ENCODE assay signal across 17 mouse cellular contexts in the genomic region with DNA sequence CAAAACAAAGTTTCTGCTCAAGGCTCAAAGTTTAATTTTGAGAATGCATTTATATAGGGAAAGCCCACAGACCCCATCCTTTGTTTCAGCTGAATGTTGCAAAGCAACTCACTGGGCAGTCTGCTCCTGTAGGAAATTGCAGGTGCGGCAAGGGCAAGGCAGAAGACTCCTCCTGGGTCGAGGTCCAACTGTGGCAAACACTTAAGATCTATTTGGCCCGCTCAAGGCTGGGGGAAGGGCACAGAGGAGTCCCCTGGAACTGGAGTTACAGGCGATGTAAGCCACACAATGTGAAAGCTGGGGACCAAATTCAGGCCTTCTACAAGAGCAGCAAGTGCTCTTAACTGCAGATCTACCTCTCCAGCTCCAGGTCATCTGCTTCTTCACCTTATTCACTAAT. TPM values are rescaled to one million over a fixed set of nuclear protein-coding genes. Genes with fewer than 3 reads are reported as not detected.
"Had no signal": no experiment of that assay in that cellular context is flagged by ENCODE, and none has a peak within 500 bp of the region (broad histone marks: within the 10 kb centered on the region; RNA-seq: fewer than 3 reads in every experiment).

No protein-coding gene starts in this region.

- H3K4me1 ChIP-seq: intestine, embryonic 15.5 days; stomach, embryonic 15.5 days had no signal

- DNase-seq: left cerebral cortex, postnatal 4 days; lung, embryonic 14.5 days; lung, postnatal 10 days; lung, postnatal 4 days; retina, postnatal 1 day; right cerebral cortex, postnatal 14 days; thymus, adult 2 months; thymus, postnatal 25 days had no signal

- H3K27me3 ChIP-seq: intestine, embryonic 15.5 days; limb, embryonic 13.5 days; midbrain, embryonic 15.5 days; neural tube, embryonic 13.5 days; stomach, embryonic 15.5 days had no signal

- H3K9me3 ChIP-seq: intestine, embryonic 15.5 days; limb, embryonic 13.5 days; midbrain, embryonic 15.5 days; neural tube, embryonic 13.5 days; stomach, embryonic 15.5 days had no signal

- H3K36me3 ChIP-seq: intestine, embryonic 15.5 days; midbrain, embryonic 15.5 days had no signal

- ATAC-seq: intestine, embryonic 15.5 days; liver, embryonic 12.5 days; midbrain, embryonic 15.5 days had no signal

- H3K9ac ChIP-seq: intestine, embryonic 15.5 days; limb, embryonic 13.5 days; liver, embryonic 12.5 days; lung, embryonic 14.5 days; midbrain, embryonic 15.5 days; neural tube, embryonic 13.5 days; stomach, embryonic 15.5 days had no signal

- H3K27ac ChIP-seq: intestine, embryonic 15.5 days; limb, embryonic 13.5 days; liver, embryonic 12.5 days; midbrain, embryonic 10.5 days; midbrain, embryonic 15.5 days; neural tube, embryonic 13.5 days; stomach, embryonic 15.5 days had no signal

- H3K4me3 ChIP-seq: intestine, embryonic 15.5 days; limb, embryonic 13.5 days; liver, embryonic 12.5 days; midbrain, embryonic 10.5 days; midbrain, embryonic 15.5 days; neural tube, embryonic 13.5 days; stomach, embryonic 15.5 days had no signal

- H3K4me2 ChIP-seq: intestine, embryonic 15.5 days; limb, embryonic 13.5 days; liver, embryonic 12.5 days; lung, embryonic 14.5 days; midbrain, embryonic 15.5 days; neural tube, embryonic 13.5 days; stomach, embryonic 15.5 days had no signal

RNA-seq across cellular contexts. Expression of a gene that starts 30.9 kb away (rescaled TPM):
- polyA plus RNA-seq: large intestine, adult 2 months; spleen, adult 2 months; thymus, adult 2 months had no signal
